Mouse (Mus musculus) hindbrain, embryonic 11.5 days (tissue): ENCODE data around the gene Vgll4. TPM values are rescaled to one million over a fixed set of nuclear protein-coding genes. Genes with fewer than 3 reads are reported as not detected.
A peak's percentile ranks its signal among the peaks of the same experiment; 100 is the strongest.

Experiments
- ATAC-seq: fragments of 200-750 bp; cut with Nextera tagmentation; 2 replicates; pipeline ENCODE4 v1.8.0; 2017; ENCODE audit warnings: mild to moderate bottlenecking, moderate TSS enrichment, moderate library complexity; ENCODE audit not compliant: low FRiP score
- DNase-seq: peaks from one replicate; pipeline ENCODE4 v3.0.0-alpha.2; 2015; ENCODE audit warnings: low spot score
- H3K27ac ChIP-seq: fragments of 300-500 bp; sonication (generic); 2 replicates; pipeline ENCODE4 v1.5.1; 2014; ENCODE audit warnings: mild to moderate bottlenecking, low read depth, low read length
- H3K27me3 ChIP-seq: fragments of 300-500 bp; sonication (generic); 2 replicates; pipeline ENCODE4 v1.6.1; 2014; ENCODE audit warnings: mild to moderate bottlenecking, low read length, moderate library complexity, mixed read lengths; ENCODE audit not compliant: control insufficient read depth, insufficient read depth
- H3K36me3 ChIP-seq: fragments of 300-500 bp; sonication (generic); 2 replicates; pipeline ENCODE4 v1.6.1; 2014; ENCODE audit warnings: mild to moderate bottlenecking, low read length, moderate library complexity, mixed read lengths; ENCODE audit not compliant: control insufficient read depth, insufficient read depth
- H3K4me1 ChIP-seq: fragments of 300-500 bp; sonication (generic); replicated peaks from 2 replicates; pipeline ENCODE4 v1.6.1; 2014; ENCODE audit warnings: low read length, mixed read lengths; ENCODE audit not compliant: control insufficient read depth, insufficient read depth
- H3K4me2 ChIP-seq: fragments of 300-500 bp; sonication (generic); replicated peaks from 2 replicates; pipeline ENCODE4 v1.6.1; 2014; ENCODE audit warnings: mild to moderate bottlenecking, low read depth, low read length
- H3K4me3 ChIP-seq: fragments of 300-500 bp; sonication (generic); 2 replicates; pipeline ENCODE4 v1.5.1; 2014; ENCODE audit warnings: low read depth, low read length
- H3K9ac ChIP-seq: fragments of 300-500 bp; sonication (generic); 2 replicates; pipeline ENCODE4 v1.6.1; 2014; ENCODE audit warnings: low read depth, low read length
- H3K9me3 ChIP-seq: fragments of 300-500 bp; sonication (generic); 2 replicates; pipeline ENCODE4 v1.6.1; 2016; ENCODE audit warnings: low read length; ENCODE audit not compliant: control insufficient read depth
- WGBS: fragments of 180-500 bp; shearing (Covaris S2); extraction: QIAGEN DNeasy Blood & Tissue Kit; methylation state at CpG from one replicate; pipeline ENCODE4 v1.1.7; 2014; 5-methylcytosine and 5-hydroxymethylcytosine counted together
- polyA plus RNA-seq: library from polyadenylated mRNA; unstranded; fragments of >200 nt; fragmentation: Nextera tagmentation; extraction: Ambion mirVana; gene quantifications from 2 replicates; pipeline ENCODE4 v1.2.1, GENCODE M21; 2014

Vgll4 gene
- polyA plus RNA-seq, 1 experiment from 2014 or later: 59.3 TPM

- DNase-seq: peak; percentile 82
- peak overlapping the region; percentile 61 for H3K4me3 ChIP-seq
- ATAC-seq: peak; percentile 67
- H3K4me2 ChIP-seq: peak overlapping the region; percentile 95
- H3K9ac ChIP-seq: peak overlapping the region; percentile 67
- peaks cover 13% of the 10 kb centered on the region for H3K27me3 ChIP-seq
- no peaks in the 10 kb centered on the region; the same call in 1 of the 2 replicates for H3K4me1 ChIP-seq
- no peaks in the 10 kb centered on the region for H3K36me3 ChIP-seq
- under 1% methylated on average over 67 of the region's 82 CpGs for WGBS
- H3K27ac ChIP-seq: no peak overlapping the region
- no peaks in the 10 kb centered on the region for H3K9me3 ChIP-seq
Measured at GRCm38 (mm10) chr6:114968361-114969212, 1.2 kb downstream of the Vgll4 start.

GRCm38 (mm10) chr6:114967623-114968022, 2.2 kb downstream of the Vgll4 start:
- Histone ChIP-seq H3K4me3 (no peak overlapping the region), H3K9ac (no peak overlapping the region), H3K27me3 (peaks cover 13% of the 10 kb centered on the region), H3K4me2 (peak overlapping the region; percentile 95; the same call in 1 of the 2 replicates), H3K36me3 (no peaks in the 10 kb centered on the region), H3K27ac (no peak overlapping the region), H3K9me3 (no peaks in the 10 kb centered on the region), H3K4me1 (no peaks in the 10 kb centered on the region; the same call in 1 of the 2 replicates)
- DNase-seq (peak; percentile 41), ATAC-seq (no peak)
- 55% methylated on average over 12 of the region's 12 CpGs for WGBS

GRCm38 (mm10) chr6:114966396-114967154, 3.2 kb downstream of the Vgll4 start:
- Histone ChIP-seq H3K4me1 (no peaks in the 10 kb centered on the region; the same call in 1 of the 2 replicates), H3K9me3 (no peaks in the 10 kb centered on the region), H3K4me3 (no peak overlapping the region), H3K4me2 (no peak overlapping the region), H3K27me3 (peaks cover 13% of the 10 kb centered on the region), H3K9ac (no peak overlapping the region), H3K27ac (no peak overlapping the region), H3K36me3 (no peaks in the 10 kb centered on the region)
- 38% methylated on average over 2 of the region's 2 CpGs for WGBS
- ATAC-seq (no peak), DNase-seq (no peak)

GRCm38 (mm10) chr6:114965802-114966201, 4.0 kb downstream of the Vgll4 start:
- H3K9ac ChIP-seq: no peak overlapping the region
- no peaks in the 10 kb centered on the region for H3K36me3 ChIP-seq
- ATAC-seq (no peak), DNase-seq (no peak)
- 79% methylated on average over 3 of the region's 3 CpGs for WGBS
- no peaks in the 10 kb centered on the region for H3K9me3 ChIP-seq
- H3K4me3 ChIP-seq: no peak overlapping the region
- H3K27ac ChIP-seq: no peak overlapping the region
- H3K27me3 ChIP-seq: peaks cover 13% of the 10 kb centered on the region
- H3K4me2 ChIP-seq: no peak overlapping the region
- H3K4me1 ChIP-seq: no peaks in the 10 kb centered on the region; the same call in 1 of the 2 replicates

- Histone ChIP-seq H3K36me3 (no peaks in the 10 kb centered on the region), H3K4me3 (no peak overlapping the region), H3K27ac (no peak overlapping the region), H3K9me3 (no peaks in the 10 kb centered on the region), H3K9ac (no peak overlapping the region), H3K4me1 (no peaks in the 10 kb centered on the region; the same call in 1 of the 2 replicates), H3K27me3 (peaks cover 13% of the 10 kb centered on the region), H3K4me2 (no peak overlapping the region)
- ATAC-seq (no peak), DNase-seq (no peak)
- 82% methylated on average over 8 of the region's 8 CpGs for WGBS
Measured at GRCm38 (mm10) chr6:114965396-114965795, 4.4 kb downstream of the Vgll4 start.

GRCm38 (mm10) chr6:114964235-114964634, 5.6 kb downstream of the Vgll4 start:
- Histone ChIP-seq H3K4me2 (no peak overlapping the region), H3K27me3 (peaks cover 8% of the 10 kb centered on the region), H3K9ac (no peak overlapping the region), H3K4me3 (no peak overlapping the region), H3K4me1 (no peaks in the 10 kb centered on the region; the same call in 1 of the 2 replicates), H3K27ac (no peak overlapping the region), H3K36me3 (no peaks in the 10 kb centered on the region), H3K9me3 (no peaks in the 10 kb centered on the region)
- DNase-seq: no peak
- no peak for ATAC-seq
- WGBS: 84% methylated on average over 2 of the region's 2 CpGs

GRCm38 (mm10) chr6:114963636-114964035, 6.2 kb downstream of the Vgll4 start:
- WGBS: 67% methylated on average over 5 of the region's 5 CpGs
- H3K9me3 ChIP-seq: no peaks in the 10 kb centered on the region
- H3K4me2 ChIP-seq: no peak overlapping the region
- H3K27ac ChIP-seq: no peak overlapping the region
- no peak overlapping the region for H3K4me3 ChIP-seq
- H3K4me1 ChIP-seq: no peaks in the 10 kb centered on the region
- peaks cover 4% of the 10 kb centered on the region; the same call in 1 of the 2 replicates for H3K27me3 ChIP-seq
- no peak overlapping the region for H3K9ac ChIP-seq
- no peaks in the 10 kb centered on the region for H3K36me3 ChIP-seq
- DNase-seq: no peak
- no peak for ATAC-seq

- H3K4me1 ChIP-seq: no peaks in the 10 kb centered on the region
- ATAC-seq (no peak), DNase-seq (no peak)
- no peak overlapping the region for H3K4me3 ChIP-seq
- no peaks in the 10 kb centered on the region for H3K9me3 ChIP-seq
- no peak overlapping the region for H3K9ac ChIP-seq
- no peak overlapping the region for H3K4me2 ChIP-seq
- H3K27ac ChIP-seq: no peak overlapping the region
- no peaks in the 10 kb centered on the region for H3K36me3 ChIP-seq
- 86% methylated on average over 10 of the region's 10 CpGs for WGBS
- no peaks in the 10 kb centered on the region; the same call in 1 of the 2 replicates for H3K27me3 ChIP-seq
Measured at GRCm38 (mm10) chr6:114961276-114962068, 8.3 kb downstream of the Vgll4 start.
